Mouse (Mus musculus) regulatory T cell (primary cell): Measurements from ENCODE around the gene Mb.
"Not testable (repeated sequence)": the region's sequence is repeated elsewhere in the genome, so short reads cannot be mapped to it uniquely, and the experiment has no call there.

Experiments used
- in situ Hi-C: fragments of 300-600 bp; cut with MboI, MseI; formaldehyde crosslinking; loops from one replicate; pipeline ENCODE4 v1.15.1; 2025; ENCODE audit warnings: high pct_unique_total_duplicates

Mb gene

GRCm38 (mm10) chr15:77065259-77065852 is 14.9 kb upstream of the Mb start:
- in situ Hi-C loops = no loop called here

GRCm38 (mm10) chr15:77062746-77063145 is 12.3 kb upstream of the Mb start:
- in situ Hi-C loops = no loop called here

GRCm38 (mm10) chr15:77059416-77059815 is 8.9 kb upstream of the Mb start:
- in situ Hi-C loops = not testable (repeated sequence)

- in situ Hi-C loops = no loop called here
Measured at GRCm38 (mm10) chr15:77058566-77058965, 8.1 kb upstream of the Mb start.

- in situ Hi-C loops = no loop called here
Measured at GRCm38 (mm10) chr15:77056791-77057051, 6.3 kb upstream of the Mb start.

GRCm38 (mm10) chr15:77056001-77056790 is 5.7 kb upstream of the Mb start:
- in situ Hi-C loops = no loop called here

- in situ Hi-C loops = no loop called here
Measured at GRCm38 (mm10) chr15:77054611-77055175, 4.2 kb upstream of the Mb start.

GRCm38 (mm10) chr15:77053021-77053420 is 2.6 kb upstream of the Mb start:
- in situ Hi-C loops = no loop called here

- in situ Hi-C loops = no loop called here
Measured at GRCm38 (mm10) chr15:77052176-77052575, 1.7 kb upstream of the Mb start.

- in situ Hi-C loops = no loop called here
Measured at GRCm38 (mm10) chr15:77045609-77046008, 4.9 kb downstream of the Mb start.

GRCm38 (mm10) chr15:77044597-77045320 is 5.7 kb downstream of the Mb start, which contains the start of gene Apol6:
TSS of gene Apol6 (plus strand) at chr15:77044729.
- in situ Hi-C loops = no loop called here

- in situ Hi-C loops = no loop called here
Measured at GRCm38 (mm10) chr15:77040784-77041183, 9.7 kb downstream of the Mb start.

GRCm38 (mm10) chr15:77039211-77039700 is 11.2 kb downstream of the Mb start:
- in situ Hi-C loops = loop anchor here (5.0 kb wide), 1 partner anchor 47 kb away; no protein-coding TSS in a partner anchor

GRCm38 (mm10) chr15:77037278-77038161 is 12.9 kb downstream of the Mb start:
- in situ Hi-C loops = loop anchor here (5.0 kb wide), 1 partner anchor 45 kb away; no protein-coding TSS in a partner anchor

GRCm38 (mm10) chr15:77036989-77037277 is 13.5 kb downstream of the Mb start:
- in situ Hi-C loops = loop anchor here (5.0 kb wide), 1 partner anchor 45 kb away; no protein-coding TSS in a partner anchor

- in situ Hi-C loops = loop anchor here (5.0 kb wide), 1 partner anchor 44 kb away; no protein-coding TSS in a partner anchor
Measured at GRCm38 (mm10) chr15:77036320-77036988, 14.0 kb downstream of the Mb start.

- in situ Hi-C loops = loop anchor here (5.0 kb wide), 1 partner anchor 43 kb away; no protein-coding TSS in a partner anchor
Measured at GRCm38 (mm10) chr15:77035643-77036042, 14.8 kb downstream of the Mb start.

- in situ Hi-C loops = no loop called here
Measured at GRCm38 (mm10) chr15:77034526-77034925, 15.9 kb downstream of the Mb start.

- in situ Hi-C loops = no loop called here
Measured at GRCm38 (mm10) chr15:77031271-77031670, 19.2 kb downstream of the Mb start.

GRCm38 (mm10) chr15:77029331-77029991 is 21.0 kb downstream of the Mb start:
- in situ Hi-C loops = no loop called here
